Mouse (Mus musculus) urinary bladder, postnatal 10 days (tissue): ENCODE measurements at regions not wholly inside any gene's neighbourhood (a gene's known extent, or its start where the extent isn't known, plus 50 kb on each side); places are given as distances from the start of the nearest gene placed in this dataset.

Experiments
- DNase-seq: peaks from one replicate; pipeline ENCODE4 v3.0.0; 2022; ENCODE audit warnings: low spot score

DNA sequence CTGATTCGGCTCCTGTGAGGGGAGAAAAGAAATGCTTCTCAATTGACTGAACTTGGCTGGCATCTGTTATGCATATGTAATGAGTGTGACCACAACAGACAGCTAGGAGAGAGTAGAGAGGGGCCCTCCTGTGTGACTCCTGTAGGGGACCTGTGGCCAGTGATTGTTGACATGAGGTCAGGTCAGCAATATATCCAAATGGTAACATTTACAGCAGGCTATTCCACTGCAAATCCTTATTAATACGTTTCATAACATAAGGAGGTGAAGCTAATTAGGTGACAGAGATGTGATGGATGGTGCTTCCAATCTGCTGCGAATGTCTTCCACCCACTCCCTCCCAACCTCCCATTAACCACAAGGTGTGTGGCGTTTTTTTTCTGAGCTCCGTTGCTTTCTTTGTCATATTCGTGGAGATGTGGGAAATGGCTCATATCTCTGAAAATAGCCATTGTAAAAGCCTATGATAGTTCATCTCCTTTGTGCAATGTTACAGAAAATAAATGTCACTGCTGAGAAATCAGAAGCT is 309.5 kb downstream of the Irx1 start:
- DNase-seq = no peak

DNA sequence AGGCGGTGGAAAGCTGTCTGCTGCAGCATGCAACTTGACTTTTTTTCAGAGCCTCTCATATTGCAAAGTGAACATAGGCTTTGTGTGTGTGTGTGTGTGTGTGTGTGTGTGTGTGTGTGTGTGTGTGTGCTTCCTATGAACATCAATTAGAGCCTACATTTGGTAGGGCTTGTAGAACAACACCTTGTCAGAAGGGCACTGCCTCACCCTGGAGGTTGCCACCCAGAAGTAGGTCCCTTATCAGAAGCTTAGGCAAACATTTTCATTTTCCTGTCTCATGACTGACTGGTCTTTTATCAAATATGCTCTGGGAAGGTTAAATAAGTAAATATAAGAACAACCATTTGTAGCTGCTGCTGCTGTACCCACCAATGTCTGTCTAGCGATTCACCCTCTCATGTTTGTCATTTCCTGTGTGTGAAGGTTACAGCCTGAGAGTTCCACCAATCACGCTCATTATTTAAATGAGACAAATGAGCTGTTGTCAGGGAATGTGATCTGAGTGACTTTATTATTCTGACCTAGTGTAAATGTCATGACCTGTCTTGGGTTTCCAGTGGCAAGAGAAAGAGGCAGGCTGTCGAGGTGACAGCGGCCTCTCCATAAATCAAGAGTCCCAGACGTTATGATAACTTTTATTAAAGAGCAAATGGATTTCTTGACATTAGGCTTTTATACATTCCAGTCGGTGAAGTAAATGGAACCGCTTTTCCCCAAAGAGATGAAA is 310.1 kb downstream of the Irx1 start:
- no peak for DNase-seq

DNA sequence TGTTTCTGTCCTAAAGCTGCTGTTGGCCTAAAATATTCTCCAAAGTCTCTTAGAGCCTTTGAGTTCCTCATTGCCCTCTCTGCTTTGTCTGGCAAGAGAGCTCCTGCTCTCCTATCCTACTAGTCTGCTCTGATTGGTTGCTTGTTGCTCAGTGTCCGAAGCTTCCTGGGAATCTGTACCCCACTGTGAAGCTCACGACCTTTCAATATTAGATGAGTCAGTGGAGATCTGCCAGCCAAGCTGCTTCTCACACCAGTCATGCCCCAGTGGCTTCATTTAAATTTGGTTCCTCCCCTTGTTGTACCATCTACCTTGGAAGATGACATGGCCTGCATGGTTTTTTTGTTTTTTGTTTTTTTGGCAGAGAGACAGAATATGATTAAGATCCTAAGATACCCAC is 313.6 kb downstream of the Irx1 start:
- no peak for DNase-seq

DNA sequence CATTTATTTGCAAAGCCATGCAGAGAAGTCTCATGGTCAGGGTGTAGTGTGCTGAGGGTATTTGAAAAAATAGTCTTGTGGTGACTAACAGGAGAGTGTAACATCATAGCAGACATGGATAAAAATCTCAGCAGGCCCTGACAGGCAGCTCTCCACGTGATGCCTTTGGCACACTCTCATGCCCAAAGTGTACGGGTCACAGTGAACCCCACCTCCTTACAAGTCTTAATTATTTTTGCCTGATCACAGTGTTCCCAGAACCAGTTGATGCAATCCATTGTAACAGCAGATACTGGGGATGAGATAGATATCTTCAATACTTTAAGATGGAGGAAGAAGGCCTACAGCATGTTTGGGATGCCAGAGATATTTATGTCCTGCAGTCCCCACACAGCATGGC is 314.5 kb downstream of the Irx1 start:
- DNase-seq = no peak

DNA sequence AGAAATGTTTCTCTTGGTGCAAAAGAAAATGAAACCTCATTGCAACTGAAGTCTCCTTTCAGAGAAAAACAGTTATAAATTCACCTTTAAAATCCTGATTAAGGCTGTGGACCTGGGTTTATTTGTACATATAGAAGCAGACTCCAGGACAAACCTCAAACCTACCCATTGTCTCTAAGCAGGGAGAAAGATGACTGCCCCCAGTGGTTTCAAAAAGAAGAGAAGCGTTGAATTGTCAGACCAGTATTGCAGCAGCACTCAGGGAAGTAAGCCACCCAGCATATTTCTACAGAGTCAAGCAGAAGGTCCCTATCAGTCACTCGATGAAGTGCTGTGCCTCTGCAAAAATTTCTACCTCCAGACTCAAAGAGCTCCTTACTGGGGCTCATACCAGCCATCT is 332.1 kb downstream of the Irx1 start:
- DNase-seq = no peak

DNA sequence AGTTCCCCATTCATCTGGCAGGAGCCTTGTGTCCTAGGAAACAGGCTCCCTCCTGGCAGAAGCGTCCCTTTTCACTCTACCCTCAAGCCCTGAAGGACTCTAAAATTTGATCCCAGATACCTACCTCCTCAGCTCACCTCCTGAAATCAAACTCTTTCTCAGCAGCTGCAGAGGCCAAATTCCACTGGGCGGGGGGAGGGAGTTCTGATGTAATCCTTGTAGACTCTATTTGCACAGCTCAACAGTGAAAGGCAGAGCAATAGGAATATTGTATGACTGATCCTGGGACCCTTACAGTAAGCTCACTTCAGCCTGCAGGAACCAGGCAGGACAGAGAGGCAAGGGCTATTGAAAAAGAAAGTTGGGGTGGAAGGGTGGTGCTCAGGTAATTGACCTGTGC is 346.3 kb downstream of the Irx1 start:
- no peak for DNase-seq

DNA sequence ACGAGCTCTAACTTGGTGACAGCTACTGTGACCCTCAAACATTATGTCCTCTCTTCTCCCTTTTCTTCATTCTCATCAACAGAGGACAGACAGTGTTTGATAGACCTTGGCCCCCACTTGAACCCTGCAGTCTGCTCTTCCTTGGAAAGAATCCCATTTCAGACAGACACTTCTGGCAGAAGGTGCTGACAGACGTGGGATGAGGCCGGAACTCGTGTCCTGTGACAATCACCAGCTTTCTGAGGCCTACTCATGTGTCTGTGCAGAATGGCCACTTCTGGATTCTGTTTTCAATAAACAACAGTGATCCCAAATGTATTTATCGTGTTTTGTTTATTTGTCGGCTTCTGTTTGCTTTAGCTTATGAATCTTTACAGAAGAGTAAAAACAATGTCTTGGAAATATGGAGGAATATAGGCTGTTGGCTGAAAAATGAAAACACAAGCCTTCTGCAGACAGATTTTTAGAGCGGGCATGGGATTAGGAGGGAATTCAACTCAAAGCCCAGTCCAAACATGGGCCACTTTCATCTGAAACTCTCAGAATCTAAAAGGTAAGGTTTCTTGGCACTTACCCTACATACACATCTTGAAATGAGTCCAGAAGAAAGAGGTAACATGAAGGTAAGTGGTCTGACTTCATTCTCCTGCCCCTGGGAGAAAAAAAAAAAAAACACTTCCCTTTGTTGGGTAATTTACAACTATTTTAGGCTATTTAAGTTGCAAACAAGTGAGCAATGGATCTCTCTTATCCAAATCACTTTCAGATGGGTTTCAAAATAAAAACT is 350.9 kb downstream of the Irx1 start:
- no peak for DNase-seq

DNA sequence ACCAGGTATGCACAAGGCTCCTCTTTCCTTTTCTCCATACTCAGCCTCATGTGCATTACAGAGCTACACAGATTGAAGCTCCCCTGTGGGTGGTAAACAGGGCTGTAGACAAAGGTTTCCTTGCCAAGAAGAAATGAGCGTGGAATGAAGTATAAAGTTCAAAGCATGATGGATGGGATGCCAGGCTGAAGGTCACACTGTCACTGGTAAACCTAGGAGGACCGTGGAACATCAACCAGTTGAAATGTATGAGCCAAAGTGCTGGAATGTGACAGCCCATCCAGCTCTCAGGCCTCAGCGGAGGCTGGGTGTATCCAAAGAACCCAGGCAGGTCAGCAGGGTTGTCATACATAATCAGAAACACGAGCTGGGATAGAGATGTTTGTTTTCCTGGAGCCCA is 381.0 kb downstream of the Irx1 start:
- no peak for DNase-seq

DNA sequence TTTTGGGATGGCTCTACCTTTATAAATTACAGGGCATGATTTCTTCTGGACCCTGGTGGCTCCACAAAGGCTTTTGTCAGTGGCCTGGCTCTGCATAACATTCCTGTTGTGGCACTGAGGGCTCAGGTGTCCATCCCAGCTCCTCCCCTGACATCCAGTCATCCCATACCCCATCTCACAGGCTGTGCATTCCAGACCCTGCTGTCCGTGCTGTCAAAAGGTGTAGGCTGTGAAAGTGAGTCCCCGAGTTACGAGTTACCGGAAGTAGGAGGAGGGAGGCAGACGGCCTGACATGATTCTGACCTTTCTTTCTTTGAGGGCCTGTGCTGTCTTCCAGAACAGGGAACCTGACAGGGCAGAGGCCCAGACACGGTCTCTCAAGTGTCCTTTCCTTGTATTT is 397.6 kb downstream of the Irx1 start:
- DNase-seq = no peak

DNA sequence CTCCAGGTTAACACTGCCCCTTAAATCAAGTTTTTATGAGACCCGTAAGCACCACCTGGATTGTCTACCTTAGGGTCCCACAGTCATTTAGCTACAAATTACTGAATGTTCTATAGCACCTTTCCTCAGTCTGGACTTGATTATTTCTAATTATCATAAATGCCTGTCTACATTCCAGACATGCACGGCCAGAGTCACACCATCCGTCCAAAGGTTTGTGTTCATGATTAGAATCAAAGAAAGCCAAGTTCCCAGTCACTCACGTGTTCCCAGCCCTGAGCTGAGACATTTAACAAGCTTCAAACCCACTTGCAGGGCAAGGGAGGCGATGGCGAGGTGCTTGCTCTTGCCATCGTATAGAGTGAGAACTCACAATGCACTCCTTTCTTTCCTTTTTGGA is 398.1 kb downstream of the Irx1 start:
- DNase-seq = no peak

DNA sequence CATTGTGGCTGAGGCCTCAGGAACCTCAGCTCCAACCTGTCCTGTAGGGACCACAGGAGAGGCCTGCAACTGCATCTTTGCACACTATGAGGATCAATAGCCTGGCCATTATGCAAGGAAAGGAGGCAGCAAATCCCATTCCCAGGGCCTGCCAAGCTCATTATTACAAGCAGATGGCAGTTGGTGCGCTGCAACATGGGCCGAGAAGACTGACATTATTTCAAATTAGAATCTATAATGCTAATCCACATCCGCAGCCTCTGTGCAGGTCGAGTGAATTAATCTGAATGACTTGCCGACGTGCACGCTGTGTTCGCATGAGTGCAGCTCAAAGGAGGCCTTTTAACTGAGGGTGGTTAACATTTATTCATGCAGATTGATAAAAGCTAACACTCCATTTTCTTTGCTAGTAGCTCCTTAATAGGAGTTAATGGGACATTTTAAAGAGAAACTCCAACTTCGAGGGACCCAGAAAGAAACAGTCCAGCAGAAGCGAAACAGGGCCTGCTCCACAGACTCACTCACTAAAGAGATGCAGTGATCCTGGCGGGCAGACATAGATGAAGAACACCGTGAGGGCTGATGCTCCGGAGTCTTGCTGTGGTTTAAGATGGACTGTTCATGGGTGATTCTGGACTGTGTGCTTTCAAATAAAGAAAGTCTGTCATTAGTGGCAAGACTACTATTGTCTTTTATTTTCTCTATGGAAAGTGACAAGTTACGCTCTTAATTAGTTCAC is 404.9 kb downstream of the Irx1 start:
- no peak for DNase-seq

DNA sequence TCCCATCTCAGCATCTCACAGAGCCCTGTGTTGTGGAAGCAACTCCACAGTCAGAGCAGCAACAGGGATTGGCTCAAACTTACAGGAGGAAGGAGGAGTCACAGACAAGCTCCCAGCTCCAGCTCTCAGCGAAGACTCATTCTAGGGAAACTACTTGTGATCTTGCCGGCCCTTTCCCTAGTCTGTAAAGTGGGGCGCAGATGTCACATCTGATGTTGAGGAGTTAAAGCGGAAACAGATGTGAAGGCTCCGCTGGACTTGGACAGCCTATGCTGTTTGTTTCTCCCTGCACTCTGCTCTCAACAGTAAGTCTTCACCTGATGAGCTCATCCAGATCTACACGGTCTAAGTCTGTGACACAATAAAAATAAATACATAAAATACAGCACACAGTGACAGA is 408.1 kb downstream of the Irx1 start:
- no peak for DNase-seq

DNA sequence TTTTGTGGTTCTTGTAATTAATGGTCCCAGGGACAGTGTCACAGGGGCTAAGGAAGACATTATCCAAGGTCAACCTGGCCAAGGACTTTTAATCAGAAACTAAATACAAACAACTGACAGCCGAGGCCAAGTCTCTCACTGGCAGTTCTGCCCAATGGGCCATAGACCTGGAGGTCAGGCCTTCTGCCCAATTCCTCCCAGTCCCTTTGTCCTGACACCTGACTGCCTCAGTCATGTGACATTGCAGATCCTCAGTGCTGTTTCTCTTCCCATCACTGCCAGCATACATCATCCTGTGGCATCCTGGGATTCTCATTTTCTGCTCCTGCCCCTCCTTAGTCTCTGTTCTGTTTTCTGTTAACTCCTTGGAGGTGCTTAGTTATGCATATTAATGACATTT is 413.4 kb downstream of the Irx1 start:
- DNase-seq = no peak

DNA sequence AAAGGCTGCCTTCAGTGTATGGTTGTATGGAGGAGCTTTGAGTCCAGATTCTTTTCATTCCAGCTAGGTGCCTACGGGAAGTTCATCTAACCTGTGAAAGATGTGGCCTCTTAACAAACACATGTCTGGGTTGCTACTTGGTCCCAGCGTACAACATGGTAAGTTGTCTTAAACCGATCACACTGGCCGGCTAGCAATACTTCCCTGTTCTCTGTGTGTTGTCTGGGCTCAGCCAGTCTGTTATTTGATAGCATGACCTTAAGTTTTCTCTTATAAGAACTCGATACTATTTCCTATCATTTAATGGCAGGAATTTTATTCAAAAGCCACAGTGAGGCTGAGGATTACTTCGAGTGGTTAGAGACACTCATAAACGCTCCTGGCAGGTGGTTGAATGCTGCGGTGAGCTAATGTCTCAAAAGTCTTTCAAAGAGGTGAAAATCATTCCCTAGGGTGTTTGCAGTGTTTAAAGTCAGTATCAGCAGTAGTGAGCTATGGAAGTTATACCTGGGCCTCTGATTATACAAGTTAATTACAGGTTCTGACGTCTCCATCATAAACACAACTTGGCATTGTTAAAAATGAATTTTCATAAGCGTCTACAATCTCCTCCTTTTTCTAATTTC is 414.2 kb downstream of the Irx1 start:
- no peak for DNase-seq

DNA sequence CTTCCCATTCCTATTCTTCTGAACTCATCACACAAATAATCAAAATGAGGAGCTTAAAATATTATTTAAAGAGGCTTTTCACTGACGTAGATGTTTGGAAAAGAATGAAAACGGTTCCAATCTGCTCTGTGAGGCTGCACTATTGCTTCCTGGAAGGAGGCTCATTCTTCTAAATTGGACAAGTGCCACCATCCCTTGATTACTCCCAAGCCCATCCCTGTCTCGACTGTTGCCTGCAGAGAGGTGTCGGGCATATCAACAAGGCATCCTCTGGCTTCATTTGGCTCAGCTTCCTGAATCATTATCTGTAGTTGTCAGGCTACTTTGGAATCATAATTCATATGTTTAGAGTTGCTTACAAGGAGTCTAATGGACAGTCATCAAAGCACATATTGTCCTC is 425.3 kb downstream of the Irx1 start:
- DNase-seq = no peak

DNA sequence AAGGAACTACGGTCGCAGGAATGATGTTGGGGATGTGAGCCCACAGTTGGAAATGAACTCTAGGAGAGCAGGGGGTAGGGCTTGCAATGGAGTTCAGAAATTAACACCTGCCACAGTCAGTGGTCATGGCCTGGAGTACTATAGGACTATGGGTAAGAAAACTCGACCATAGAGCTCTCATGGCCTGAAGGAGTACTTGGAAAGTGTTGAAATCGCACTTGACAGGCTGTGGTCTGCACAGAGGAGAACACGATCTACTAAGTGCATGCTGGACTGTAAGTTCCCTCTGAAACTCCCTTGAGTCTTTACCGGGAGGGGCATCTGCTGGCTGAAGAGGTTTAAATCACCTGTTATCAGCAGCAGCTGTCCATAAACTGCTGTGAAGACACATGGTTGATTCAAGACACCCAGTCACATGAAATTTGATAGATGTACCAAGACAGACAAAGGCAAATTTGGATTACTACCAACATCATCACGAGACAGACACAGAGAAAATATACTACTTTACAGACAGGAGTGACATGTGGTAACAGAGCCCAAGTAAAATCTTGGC is 430.6 kb downstream of the Irx1 start:
- no peak for DNase-seq

DNA sequence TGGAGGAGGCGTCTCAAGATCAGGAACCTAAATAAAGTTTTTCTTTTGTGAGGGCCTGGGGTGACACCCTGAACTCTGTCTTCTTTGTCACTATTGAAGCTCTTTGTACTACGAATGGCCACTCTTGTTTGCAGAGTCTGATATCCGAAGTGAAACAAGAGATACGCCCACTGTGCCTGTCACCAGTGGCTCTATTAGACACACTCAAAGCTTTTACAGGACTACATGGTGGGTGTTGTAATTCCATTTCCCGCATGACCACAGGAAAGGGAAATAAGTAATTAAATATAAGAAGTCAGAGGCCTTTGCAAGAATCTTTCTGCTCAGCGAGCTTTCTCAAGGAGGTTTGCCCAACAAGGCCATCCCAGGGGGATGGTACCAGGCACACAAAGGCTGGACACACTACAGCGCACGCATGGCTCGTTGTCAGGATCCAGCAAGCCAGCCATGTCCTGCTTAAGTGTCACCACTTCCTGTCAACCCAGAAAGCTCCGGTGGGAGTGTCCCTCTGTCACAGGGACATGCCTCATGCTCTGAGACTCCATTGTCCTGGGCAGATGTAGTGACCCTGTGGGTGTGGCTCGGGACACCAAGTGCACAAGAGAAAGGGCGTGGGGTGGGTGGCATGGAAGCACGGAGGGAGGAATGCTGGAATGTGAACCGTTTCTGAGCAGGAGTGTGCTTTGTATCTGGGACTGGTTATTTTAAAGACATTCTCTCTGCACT is 434.0 kb downstream of the Irx1 start:
- DNase-seq = no peak

DNA sequence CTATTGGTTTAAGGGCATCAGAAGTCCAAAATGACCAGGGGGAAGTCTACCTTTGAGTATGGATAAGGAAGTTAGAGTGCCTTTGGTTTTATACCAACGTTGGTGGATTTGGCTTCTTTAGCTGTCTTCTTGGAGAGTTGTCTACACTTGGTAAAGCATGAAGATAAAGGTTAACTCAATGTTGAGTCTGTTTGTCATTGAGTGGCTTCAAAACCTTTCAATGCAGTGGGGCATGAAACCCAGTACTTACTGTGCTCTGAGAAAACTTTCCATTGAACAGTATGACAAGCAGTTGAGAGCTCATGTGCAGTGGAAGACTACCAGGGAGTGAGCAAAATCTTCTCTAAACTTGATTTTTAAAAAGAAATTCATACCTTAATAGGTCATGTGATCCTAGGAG is 445.7 kb downstream of the Irx1 start:
- DNase-seq = no peak

DNA sequence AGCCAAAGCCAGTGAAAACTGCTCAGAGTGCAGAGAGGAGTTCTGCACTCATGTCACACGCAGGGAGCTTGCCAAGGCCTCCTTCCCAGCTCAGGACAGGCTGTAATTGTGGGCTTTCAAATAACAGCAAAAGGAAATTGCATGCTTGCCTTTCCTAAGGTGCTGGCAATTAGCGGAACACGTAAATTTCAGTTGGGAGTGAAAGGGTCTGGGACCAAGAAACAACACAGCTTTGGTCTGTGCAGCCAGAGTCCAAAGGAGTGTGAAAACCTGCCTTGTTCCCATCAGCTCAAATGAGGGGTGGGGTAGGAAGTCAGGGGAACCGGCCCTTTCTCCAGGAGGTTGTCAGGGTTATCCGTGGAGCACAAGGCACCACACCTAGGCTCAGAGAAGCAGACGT is 450.3 kb downstream of the Irx1 start:
- DNase-seq = no peak

DNA sequence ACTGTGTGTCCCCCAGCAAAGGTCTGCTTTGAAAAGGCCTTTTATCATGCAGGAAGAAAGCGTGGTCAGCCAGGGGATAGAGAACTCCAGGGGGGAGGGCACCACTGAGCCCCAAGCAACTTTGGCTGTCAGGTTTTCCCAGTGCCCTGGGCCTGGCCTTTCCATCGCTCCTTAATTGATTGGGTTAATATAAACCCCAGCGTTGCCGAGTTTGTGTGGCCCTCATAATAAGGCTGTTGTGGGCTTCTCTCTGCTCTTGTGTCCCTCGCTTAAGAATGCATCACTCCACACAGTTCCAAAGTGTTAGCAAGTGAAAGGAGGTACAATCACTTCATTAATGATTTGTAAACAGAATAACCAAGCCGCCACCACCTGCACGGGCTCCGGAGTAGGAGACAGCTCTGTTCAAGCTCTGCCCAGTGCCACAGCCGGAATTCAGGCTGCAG is 455.5 kb downstream of the Irx1 start:
- no peak for DNase-seq

DNA sequence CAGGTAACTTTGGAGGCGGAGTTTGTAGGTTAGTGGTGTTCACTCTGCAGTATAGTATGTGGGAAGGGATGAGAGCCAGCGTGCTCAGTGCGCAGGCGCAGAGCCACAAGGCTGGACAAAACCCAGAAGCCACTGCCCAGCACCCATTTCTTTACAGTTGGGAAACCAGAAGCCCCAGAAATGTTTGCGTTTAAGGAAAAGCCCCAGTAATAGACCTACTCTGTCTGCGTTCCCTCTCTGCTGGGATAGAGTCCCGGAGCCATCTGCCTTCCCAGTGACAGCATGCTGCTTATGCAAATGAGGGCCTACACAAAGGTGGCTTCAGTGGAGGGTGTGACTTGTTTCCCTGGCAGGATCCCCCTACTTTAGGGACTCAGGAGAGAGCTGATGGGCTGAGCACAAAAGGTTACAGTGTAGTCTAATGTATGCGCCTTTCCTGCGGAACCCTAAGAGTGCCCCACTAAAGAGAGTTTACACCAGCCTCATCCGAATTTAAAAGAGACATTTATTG is 456.0 kb downstream of the Irx1 start:
- no peak for DNase-seq
